Comparison of ENCODE assay signal across 12 mouse cellular contexts in genomic region chr7:30635752-30636151, GRCm38 (mm10). TPM values are rescaled to one million over a fixed set of nuclear protein-coding genes. Genes with fewer than 3 reads are reported as not detected.
DNase-seq lines count a peak whose midpoint lies in the region; ATAC-seq lines count a peak whose summit lies in the region.
"Had no signal": no experiment of that assay in that cellular context is flagged by ENCODE, and none has a peak within 500 bp of the region (broad histone marks: within the 10 kb centered on the region; RNA-seq: fewer than 3 reads in every experiment).

Gene Etv2 (minus strand): TSS chr7:30635852.

- H3K27ac ChIP-seq in kidney, embryonic 14.5 days (ENCODE audit: low read depth, low read length): no peak within 1 kb of the TSS
- H3K27ac ChIP-seq in embryonic facial prominence, embryonic 13.5 days: no peak within 1 kb of the TSS
- no peak within 1 kb of the TSS for H3K27ac ChIP-seq in intestine, embryonic 16.5 days (ENCODE audit: low read length)
- H3K27ac ChIP-seq in midbrain, embryonic 16.5 days (ENCODE audit: low read length): no peak within 1 kb of the TSS
- H3K27ac ChIP-seq: macrophage had no signal

- H3K27me3 ChIP-seq in kidney, embryonic 14.5 days (ENCODE audit: control insufficient read depth, insufficient read depth, low read length): peaks cover 52% of the 10 kb centered on the region
- peaks cover 64% of the 10 kb centered on the region for H3K27me3 ChIP-seq in embryonic facial prominence, embryonic 13.5 days
- H3K27me3 ChIP-seq in intestine, embryonic 16.5 days (replicated peaks; ENCODE audit: control insufficient read depth, insufficient read depth, low read length): peaks cover 41% of the 10 kb centered on the region
- peaks cover 55% of the 10 kb centered on the region for H3K27me3 ChIP-seq in midbrain, embryonic 16.5 days (ENCODE audit: control insufficient read depth, insufficient read depth, low read depth, low read length)
- H3K27me3 ChIP-seq: CH12.LX had no signal

- no peaks in the 10 kb centered on the region for H3K9me3 ChIP-seq in kidney, embryonic 14.5 days (ENCODE audit: control insufficient read depth, low read length)
- no peaks in the 10 kb centered on the region for H3K9me3 ChIP-seq in embryonic facial prominence, embryonic 13.5 days
- H3K9me3 ChIP-seq in intestine, embryonic 16.5 days (ENCODE audit: control insufficient read depth, low read length): no peaks in the 10 kb centered on the region
- H3K9me3 ChIP-seq in midbrain, embryonic 16.5 days (replicated peaks; ENCODE audit: control insufficient read depth, low read length, poor library complexity, severe bottlenecking): no peaks in the 10 kb centered on the region

- H3K4me2 ChIP-seq in kidney, embryonic 14.5 days (replicated peaks; ENCODE audit: low read depth, low read length): peak within 1 kb of the TSS; percentile 32
- H3K4me2 ChIP-seq in embryonic facial prominence, embryonic 13.5 days: peak within 1 kb of the TSS; percentile 45
- H3K4me2 ChIP-seq in intestine, embryonic 16.5 days (ENCODE audit: low read depth, low read length): peak within 1 kb of the TSS; percentile 35
- H3K4me2 ChIP-seq in midbrain, embryonic 16.5 days (ENCODE audit: low read length): 0 out of 2 replicates have a peak within 1 kb of the TSS, but pooled peaks have one; percentile 17

- WGBS in kidney, embryonic 14.5 days: 6% methylated on average over 5 of the region's 5 CpGs
- WGBS in embryonic facial prominence, embryonic 13.5 days: 3% methylated on average over 5 of the region's 5 CpGs
- WGBS in intestine, embryonic 16.5 days: 10% methylated on average over 5 of the region's 5 CpGs
- 4% methylated on average over 5 of the region's 5 CpGs for WGBS in midbrain, embryonic 16.5 days

- 0 out of 2 replicates have a peak, but pooled peaks cover 11% of the 10 kb centered on the region for H3K4me1 ChIP-seq in kidney, embryonic 14.5 days (ENCODE audit: control insufficient read depth, insufficient read depth, low read length)
- peaks cover 10% of the 10 kb centered on the region for H3K4me1 ChIP-seq in embryonic facial prominence, embryonic 13.5 days
- peaks cover 5% of the 10 kb centered on the region; the same call in 1 of the 2 replicates for H3K4me1 ChIP-seq in intestine, embryonic 16.5 days (ENCODE audit: control insufficient read depth, insufficient read depth, low read length)
- H3K4me1 ChIP-seq in midbrain, embryonic 16.5 days (ENCODE audit: control insufficient read depth, insufficient read depth, low read length): 0 out of 2 replicates have a peak, but pooled peaks cover 3% of the 10 kb centered on the region

- no peak for ATAC-seq in kidney, embryonic 14.5 days (ENCODE audit: low FRiP score, low TSS enrichment)
- ATAC-seq in embryonic facial prominence, embryonic 13.5 days (ENCODE audit: insufficient number of reproducible peaks, insufficient read depth, low FRiP score, low TSS enrichment, low read depth): no peak
- no peak for ATAC-seq in intestine, embryonic 16.5 days
- no peak for ATAC-seq in midbrain, embryonic 16.5 days

- peak within 1 kb of the TSS; percentile 28 for H3K4me3 ChIP-seq in kidney, embryonic 14.5 days (ENCODE audit: low read length)
- peak within 1 kb of the TSS; percentile 29 for H3K4me3 ChIP-seq in embryonic facial prominence, embryonic 13.5 days
- H3K4me3 ChIP-seq in intestine, embryonic 16.5 days (ENCODE audit: low read length): no peak within 1 kb of the TSS; the same call in 1 of the 2 replicates
- H3K4me3 ChIP-seq in midbrain, embryonic 16.5 days (ENCODE audit: low read depth, low read length): no peak within 1 kb of the TSS
- H3K4me3 ChIP-seq: erythroblast, embryonic 14.5 days had no signal

- no peak for DNase-seq in kidney, adult 11 months
- DNase-seq in layer of hippocampus, adult 9-11 months: no peak
- no peak for DNase-seq in thymus, postnatal 10 days (ENCODE audit: low spot score in 2 of 2)
- no peak for DNase-seq in frontal cortex, postnatal 36 days (ENCODE audit: low spot score in 2 of 2)
- DNase-seq: kidney, adult 18-20 months had no signal

- peaks cover 5% of the 10 kb centered on the region for H3K36me3 ChIP-seq in kidney, embryonic 14.5 days (ENCODE audit: control insufficient read depth, insufficient read depth, low read length)
- H3K36me3 ChIP-seq in embryonic facial prominence, embryonic 13.5 days: peaks cover 11% of the 10 kb centered on the region
- H3K36me3 ChIP-seq in intestine, embryonic 16.5 days (ENCODE audit: control insufficient read depth, insufficient read depth, low read length): peaks cover 3% of the 10 kb centered on the region; the same call in 1 of the 2 replicates
- H3K36me3 ChIP-seq in midbrain, embryonic 16.5 days (ENCODE audit: control insufficient read depth, insufficient read depth, low read length): peaks cover 3% of the 10 kb centered on the region; the same call in 1 of the 2 replicates

- H3K9ac ChIP-seq in kidney, embryonic 14.5 days (ENCODE audit: low read depth, low read length): no peak within 1 kb of the TSS; the same call in 1 of the 2 replicates
- no peak within 1 kb of the TSS for H3K9ac ChIP-seq in embryonic facial prominence, embryonic 13.5 days
- H3K9ac ChIP-seq in intestine, embryonic 16.5 days (ENCODE audit: low read depth, low read length): no peak within 1 kb of the TSS
- H3K9ac ChIP-seq in midbrain, embryonic 16.5 days (ENCODE audit: low read depth, low read length): no peak within 1 kb of the TSS

RNA-seq across cellular contexts. Expression of gene Etv2, which starts in this region (rescaled TPM):
- polyA plus RNA-seq in kidney, embryonic 14.5 days (2014; fragmentation: Nextera tagmentation; extraction: Ambion mirVana): not detected in 2 replicates
- polyA plus RNA-seq in embryonic facial prominence, embryonic 13.5 days (2015; fragmentation: Nextera tagmentation; extraction: Ambion mirVana): not detected in 2 replicates
- not detected in 2 replicates for polyA plus RNA-seq in intestine, embryonic 16.5 days (2015; fragmentation: Nextera tagmentation; extraction: Ambion mirVana)
- polyA plus RNA-seq in midbrain, embryonic 16.5 days (2015; fragmentation: Nextera tagmentation; extraction: Ambion mirVana): not detected in 2 replicates
- polyA plus RNA-seq: erythroblast, embryonic 14.5 days; macrophage had no signal

Comparison
In these comparisons a context has a peak if more than half of its experiments do, and no peak if none do; other contexts are left out.
1. H3K4me3 ChIP-seq: peak in kidney, embryonic 14.5 days (single experiment) and embryonic facial prominence, embryonic 13.5 days (single experiment); none in intestine, embryonic 16.5 days (single experiment) and midbrain, embryonic 16.5 days (single experiment).
2. Peak in every context shown above with its lines, with median percentiles within 50 percentile points of each other: H3K4me2 ChIP-seq.